Mouse (Mus musculus): ENCODE results near the gene Sergef.

DNA sequence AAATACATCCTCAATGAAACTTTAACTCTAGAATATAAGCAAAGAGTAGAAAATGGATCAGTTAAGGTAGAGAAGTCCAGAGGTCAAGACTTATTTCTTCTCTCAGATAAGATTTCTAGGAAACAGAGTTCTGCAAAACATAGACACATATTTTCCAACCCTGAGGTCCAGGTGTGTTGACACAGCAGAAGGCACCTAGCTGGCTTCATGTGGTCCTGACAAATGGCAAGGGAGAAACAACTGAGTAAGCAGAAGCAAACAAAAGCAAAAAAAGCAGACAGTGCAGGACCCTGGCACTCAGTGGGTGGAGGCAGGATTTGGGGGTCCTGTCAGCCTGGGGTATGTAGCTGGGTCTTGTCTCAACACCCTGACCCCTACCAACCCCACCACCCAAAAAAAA lies 41.1 kb upstream of the Sergef start:
- TF ChIP-seq POLR2A (IDR thresholded peaks at IDR 0.05; ENCODE audit: extremely low read depth, insufficient read depth, low read length) (no peak), CTCF (IDR thresholded peaks at IDR 0.05; ENCODE audit: low read depth, low read length) (no peak)

Data from liver, adult 2 months (tissue).